Mouse (Mus musculus) heart, postnatal 0 days (tissue): ENCODE measurements around the gene Fzd2. TPM values are rescaled to one million over a fixed set of nuclear protein-coding genes. Genes with fewer than 3 reads are reported as not detected.
A peak's percentile ranks its signal among the peaks of the same experiment; 100 is the strongest.

ENCODE experiments used
- ATAC-seq: fragments of 200-750 bp; cut with Nextera tagmentation; 2 replicates; pipeline ENCODE4 v1.8.0; 2017; ENCODE audit warnings: low read depth, moderate number of reproducible peaks, moderate library complexity; ENCODE audit not compliant: insufficient read depth
- DNase-seq: peaks from one replicate; pipeline ENCODE4 v3.0.0-alpha.2; 2016; ENCODE audit warnings: low spot score
- H3K27ac ChIP-seq: fragments of 300-500 bp; sonication (generic); 2 replicates; pipeline ENCODE4 v1.5.1; 2014; ENCODE audit warnings: low read depth, mild to moderate bottlenecking
- H3K27me3 ChIP-seq: fragments of 300-500 bp; sonication (generic); 2 replicates; pipeline ENCODE4 v1.6.1; 2014; ENCODE audit warnings: low read length, mixed read lengths; ENCODE audit not compliant: control insufficient read depth, insufficient read depth
- H3K36me3 ChIP-seq: fragments of 300-500 bp; sonication (generic); replicated peaks from 2 replicates; pipeline ENCODE4 v1.6.1; 2014; ENCODE audit warnings: low read length, mixed read lengths; ENCODE audit not compliant: control insufficient read depth, insufficient read depth
- H3K4me1 ChIP-seq: fragments of 300-500 bp; sonication (generic); 2 replicates; pipeline ENCODE4 v1.6.1; 2014; ENCODE audit warnings: antibody characterized with exemption; ENCODE audit not compliant: control insufficient read depth, insufficient read depth
- H3K4me2 ChIP-seq: fragments of 300-500 bp; sonication (generic); 2 replicates; pipeline ENCODE4 v1.6.1; 2014; ENCODE audit warnings: low read depth, mild to moderate bottlenecking, low read length, moderate library complexity
- H3K4me3 ChIP-seq: fragments of 300-500 bp; sonication (generic); 2 replicates; pipeline ENCODE4 v1.5.1; 2014; ENCODE audit warnings: low read depth, low read length
- H3K9ac ChIP-seq: fragments of 300-500 bp; sonication (generic); replicated peaks from 2 replicates; pipeline ENCODE4 v1.6.1; 2014; ENCODE audit warnings: low read depth, low read length, mixed read lengths
- H3K9me3 ChIP-seq: fragments of 300-500 bp; sonication (generic); replicated peaks from 2 replicates; pipeline ENCODE4 v1.6.1; 2016; ENCODE audit warnings: low read length; ENCODE audit not compliant: control insufficient read depth
- CTCF ChIP-seq: IDR thresholded peaks from 2 replicates; pipeline ENCODE4 v1.5.1; 2016; ENCODE audit warnings: antibody characterized with exemption, control low read depth, low read depth
- EP300 ChIP-seq: IDR thresholded peaks from 2 replicates; pipeline ENCODE4 v1.6.1; 2016; ENCODE audit warnings: antibody characterized with exemption, low read depth
- WGBS: fragments of 180-500 bp; shearing (Covaris S2); extraction: QIAGEN DNeasy Blood & Tissue Kit; methylation state at CpG from one replicate; pipeline ENCODE4 v1.1.7; 2014; 5-methylcytosine and 5-hydroxymethylcytosine counted together
- polyA plus RNA-seq: library from polyadenylated mRNA; unstranded; fragments of >200 nt; fragmentation: Nextera tagmentation; extraction: Ambion mirVana; gene quantifications from 2 replicates; pipeline ENCODE4 v1.2.1, GENCODE M21; 2015
- total RNA-seq: library from RNA; depleted of rRNA; stranded (reverse); fragments of >200 nt; gene quantifications from 2 replicates; pipeline ENCODE4 v1.2.3, GENCODE M21; 2014; ENCODE audit warnings: low replicate concordance

Gene Fzd2
- total and polyA plus RNA-seq, 2 experiments from 2014 or later, result 7.0 to 47.1 TPM

- no peak for TF ChIP-seq CTCF
- TF ChIP-seq EP300, result no peak
- no peak overlapping the region for H3K9ac ChIP-seq
- H3K27me3 ChIP-seq, result no peaks in the 10 kb centered on the region
- DNase-seq (no peak), ATAC-seq (no peak)
- no peak overlapping the region for H3K27ac ChIP-seq
- H3K36me3 ChIP-seq, result no peaks in the 10 kb centered on the region
- WGBS, result 32% methylated on average over 6 of the region's 6 CpGs
- no peaks in the 10 kb centered on the region for H3K9me3 ChIP-seq
- H3K4me3 ChIP-seq, result no peak overlapping the region
- no peak overlapping the region for H3K4me2 ChIP-seq
- peaks cover 7% of the 10 kb centered on the region; the same call in 1 of the 2 replicates for H3K4me1 ChIP-seq
Observed at GRCm38 (mm10) chr11:102611317-102611705, 7.1 kb downstream of the Fzd2 start.

GRCm38 (mm10) chr11:102619449-102619848, 15.3 kb downstream of the Fzd2 start:
- TF ChIP-seq CTCF, result no peak
- TF ChIP-seq EP300, result no peak
- Histone ChIP-seq H3K27me3 (no peaks in the 10 kb centered on the region), H3K27ac (no peak overlapping the region), H3K9me3 (no peaks in the 10 kb centered on the region), H3K9ac (no peak overlapping the region), H3K4me1 (peaks cover 10% of the 10 kb centered on the region; the same call in 1 of the 2 replicates), H3K4me2 (no peak overlapping the region), H3K36me3 (no peaks in the 10 kb centered on the region), H3K4me3 (no peak overlapping the region)
- ATAC-seq, result no peak
- no peak for DNase-seq
- 65% methylated on average over 2 of the region's 2 CpGs for WGBS

- H3K36me3 ChIP-seq, result no peaks in the 10 kb centered on the region
- no peaks in the 10 kb centered on the region for H3K27me3 ChIP-seq
- peak overlapping the region; percentile 33 for H3K27ac ChIP-seq
- H3K4me3 ChIP-seq, result no peak overlapping the region
- no peaks in the 10 kb centered on the region for H3K9me3 ChIP-seq
- H3K4me2 ChIP-seq, result peak overlapping the region; percentile 2; the same call in 1 of the 2 replicates
- TF ChIP-seq CTCF (no peak), EP300 (no peak)
- H3K9ac ChIP-seq, result peak overlapping the region; percentile 11; the same call in 1 of the 2 replicates
- ATAC-seq, result peak; percentile 79
- 7% methylated on average over 17 of the region's 17 CpGs for WGBS
- H3K4me1 ChIP-seq, result peaks cover 14% of the 10 kb centered on the region; the same call in 1 of the 2 replicates
- peak; percentile 33 for DNase-seq
Observed at GRCm38 (mm10) chr11:102623876-102624789, 19.9 kb downstream of the Fzd2 start.

GRCm38 (mm10) chr11:102624888-102625407, 20.8 kb downstream of the Fzd2 start:
- H3K4me1 ChIP-seq, result peaks cover 14% of the 10 kb centered on the region; the same call in 1 of the 2 replicates
- ATAC-seq, result peak; percentile 14
- no peaks in the 10 kb centered on the region for H3K9me3 ChIP-seq
- peak overlapping the region; percentile 33 for H3K27ac ChIP-seq
- 37% methylated on average over 14 of the region's 14 CpGs for WGBS
- H3K9ac ChIP-seq, result 0 out of 2 replicates have a peak overlapping the region, but pooled peaks have one; percentile 11
- no peak overlapping the region for H3K4me2 ChIP-seq
- H3K4me3 ChIP-seq, result no peak overlapping the region
- TF ChIP-seq EP300 (no peak), CTCF (no peak)
- H3K36me3 ChIP-seq, result no peaks in the 10 kb centered on the region
- peak; percentile 13 for DNase-seq
- no peaks in the 10 kb centered on the region for H3K27me3 ChIP-seq

- Histone ChIP-seq H3K4me1 (peaks cover 14% of the 10 kb centered on the region; the same call in 1 of the 2 replicates), H3K9me3 (no peaks in the 10 kb centered on the region), H3K27ac (no peak overlapping the region), H3K27me3 (no peaks in the 10 kb centered on the region), H3K4me3 (no peak overlapping the region), H3K4me2 (no peak overlapping the region), H3K9ac (no peak overlapping the region), H3K36me3 (no peaks in the 10 kb centered on the region)
- 85% methylated on average over 9 of the region's 9 CpGs for WGBS
- ATAC-seq (no peak), DNase-seq (no peak)
- TF ChIP-seq EP300, result no peak
- TF ChIP-seq CTCF, result no peak
Observed at GRCm38 (mm10) chr11:102627171-102627931, 23.2 kb downstream of the Fzd2 start.
